Mouse (Mus musculus): Measurements from ENCODE around the gene Prc1. TPM values are rescaled to one million over a fixed set of nuclear protein-coding genes. Genes with fewer than 3 reads are reported as not detected.

Gene Prc1
- polyA plus RNA-seq, 1 experiment: 258 TPM

DNA sequence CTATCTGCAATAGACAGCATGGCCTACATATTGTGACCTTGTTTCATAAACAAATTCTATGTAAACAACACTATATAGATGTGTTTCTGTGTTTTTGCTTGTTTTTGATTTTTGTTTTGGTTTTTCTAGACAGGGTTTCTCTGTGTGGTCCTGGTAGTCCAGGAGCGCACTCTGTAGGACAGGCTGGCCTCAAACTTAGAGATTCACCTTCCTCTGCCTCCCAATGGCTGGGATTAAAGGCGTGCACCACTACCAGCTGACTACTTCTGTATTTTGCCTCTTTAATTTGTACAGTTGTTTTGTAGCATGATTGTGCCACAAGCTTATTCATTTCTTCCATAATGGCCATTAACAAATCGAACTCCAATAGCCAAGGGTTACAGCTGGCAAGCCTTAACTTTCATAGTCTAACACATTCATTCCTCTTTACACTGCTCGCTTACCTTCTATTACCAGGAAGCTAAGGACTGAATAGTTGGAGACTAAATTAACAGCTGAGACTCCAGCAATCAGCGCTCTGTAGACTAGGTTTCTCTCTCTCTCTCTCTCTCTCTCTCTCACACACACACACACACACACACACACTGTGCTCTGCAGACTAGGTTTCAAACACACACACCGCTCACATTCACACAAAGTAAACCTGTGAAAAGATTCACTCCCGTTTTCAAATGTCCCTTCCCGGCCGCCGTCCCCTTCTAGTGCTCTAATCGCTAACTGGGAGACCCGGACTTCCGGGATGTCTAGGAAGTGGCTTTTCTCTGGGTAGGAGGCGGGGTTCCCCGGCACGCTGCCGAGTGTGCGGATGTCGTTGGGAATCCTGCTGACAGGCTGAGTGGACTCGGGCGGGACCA is 25.1 kb upstream of the Prc1 start, which contains the start of gene Vps33b:
Gene Vps33b, plus strand, starts transcription at position 753 of the 854 bp plus-strand sequence.
- peaks cover 18% of the 10 kb centered on the region for H3K36me3 ChIP-seq (ENCODE audit: control insufficient read depth, insufficient read depth, low read length, poor library complexity, severe bottlenecking)
- no peaks in the 10 kb centered on the region for H3K9me3 ChIP-seq (replicated peaks; ENCODE audit: control insufficient read depth, insufficient read depth, low read length, poor library complexity, severe bottlenecking)
- H3K4me3 ChIP-seq (ENCODE audit: low read depth, low read length): peak within 1 kb of the TSS; percentile 99
- H3K9ac ChIP-seq (ENCODE audit: low read depth, poor library complexity, severe bottlenecking): peak within 1 kb of the TSS; percentile 84
- peak within 1 kb of the TSS; percentile 42; the same call in 1 of the 2 replicates for H3K27ac ChIP-seq (ENCODE audit: insufficient read depth, low read length)
- TF ChIP-seq EP300 (IDR thresholded peaks at IDR 0.05; ENCODE audit: insufficient read depth, low read depth, low read length) (no peak), CTCF (IDR thresholded peaks at IDR 0.05; ENCODE audit: low read depth, low read length) (no peak), POLR2A (IDR thresholded peaks at IDR 0.05; ENCODE audit: insufficient read depth, low read length) (no peak)
- no peaks in the 10 kb centered on the region for H3K27me3 ChIP-seq (ENCODE audit: control insufficient read depth, insufficient read depth, low read length, poor library complexity, severe bottlenecking)
- no peaks in the 10 kb centered on the region for H3K4me1 ChIP-seq (ENCODE audit: control insufficient read depth, insufficient read depth, low read length)

GRCm38 (mm10) chr7:80269751-80270255 is 24.4 kb upstream of the Prc1 start:
- peak overlapping the region; percentile 99 for H3K4me3 ChIP-seq (ENCODE audit: low read depth, low read length)
- TF ChIP-seq CTCF (IDR thresholded peaks at IDR 0.05; ENCODE audit: low read depth, low read length) (no peak), POLR2A (IDR thresholded peaks at IDR 0.05; ENCODE audit: insufficient read depth, low read length) (no peak), EP300 (IDR thresholded peaks at IDR 0.05; ENCODE audit: insufficient read depth, low read depth, low read length) (no peak)
- H3K27me3 ChIP-seq (ENCODE audit: control insufficient read depth, insufficient read depth, low read length, poor library complexity, severe bottlenecking): no peaks in the 10 kb centered on the region
- peaks cover 11% of the 10 kb centered on the region for H3K36me3 ChIP-seq (ENCODE audit: control insufficient read depth, insufficient read depth, low read length, poor library complexity, severe bottlenecking)
- peak overlapping the region; percentile 84 for H3K9ac ChIP-seq (ENCODE audit: low read depth, poor library complexity, severe bottlenecking)
- H3K4me1 ChIP-seq (ENCODE audit: control insufficient read depth, insufficient read depth, low read length): no peaks in the 10 kb centered on the region
- no peaks in the 10 kb centered on the region for H3K9me3 ChIP-seq (replicated peaks; ENCODE audit: control insufficient read depth, insufficient read depth, low read length, poor library complexity, severe bottlenecking)
- no peak overlapping the region for H3K27ac ChIP-seq (ENCODE audit: insufficient read depth, low read length)

DNA sequence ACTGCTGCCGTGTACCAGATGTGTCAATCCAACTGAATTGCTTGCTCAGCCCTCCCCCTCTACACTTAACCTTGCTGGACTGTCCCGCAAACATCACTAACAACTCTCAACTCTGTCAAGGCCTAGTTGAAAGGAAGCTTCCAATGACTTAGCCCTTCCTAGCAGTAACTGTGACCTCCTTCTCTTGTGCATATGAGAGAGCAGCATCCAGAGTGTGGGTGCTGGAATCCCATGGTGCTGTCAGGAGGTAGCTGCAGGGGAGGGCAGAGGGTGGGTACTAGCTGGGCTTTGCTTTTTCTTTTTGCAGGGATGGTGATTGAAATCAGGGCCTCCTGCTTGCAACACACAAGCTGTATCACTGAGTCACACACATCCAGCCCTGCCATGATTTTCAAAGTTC is 20.8 kb upstream of the Prc1 start:
- Histone ChIP-seq H3K9ac (ENCODE audit: low read depth, poor library complexity, severe bottlenecking) (no peak overlapping the region), H3K36me3 (ENCODE audit: control insufficient read depth, insufficient read depth, low read length, poor library complexity, severe bottlenecking) (no peaks in the 10 kb centered on the region)
- TF ChIP-seq POLR2A (IDR thresholded peaks at IDR 0.05; ENCODE audit: insufficient read depth, low read length) (no peak), EP300 (IDR thresholded peaks at IDR 0.05; ENCODE audit: insufficient read depth, low read depth, low read length) (no peak), CTCF (IDR thresholded peaks at IDR 0.05; ENCODE audit: low read depth, low read length) (no peak)

GRCm38 (mm10) chr7:80276374-80276773 is 17.9 kb upstream of the Prc1 start:
- H3K9me3 ChIP-seq (replicated peaks; ENCODE audit: control insufficient read depth, insufficient read depth, low read length, poor library complexity, severe bottlenecking): no peaks in the 10 kb centered on the region
- no peak overlapping the region for H3K4me3 ChIP-seq (ENCODE audit: low read depth, low read length)
- no peaks in the 10 kb centered on the region for H3K4me1 ChIP-seq (ENCODE audit: control insufficient read depth, insufficient read depth, low read length)
- no peaks in the 10 kb centered on the region for H3K36me3 ChIP-seq (ENCODE audit: control insufficient read depth, insufficient read depth, low read length, poor library complexity, severe bottlenecking)
- no peak overlapping the region for H3K9ac ChIP-seq (ENCODE audit: low read depth, poor library complexity, severe bottlenecking)
- no peak overlapping the region for H3K27ac ChIP-seq (ENCODE audit: insufficient read depth, low read length)
- no peaks in the 10 kb centered on the region for H3K27me3 ChIP-seq (ENCODE audit: control insufficient read depth, insufficient read depth, low read length, poor library complexity, severe bottlenecking)
- TF ChIP-seq EP300 (IDR thresholded peaks at IDR 0.05; ENCODE audit: insufficient read depth, low read depth, low read length) (no peak), CTCF (IDR thresholded peaks at IDR 0.05; ENCODE audit: low read depth, low read length) (no peak), POLR2A (IDR thresholded peaks at IDR 0.05; ENCODE audit: insufficient read depth, low read length) (no peak)

More for the DNA sequence above, 20.8 kb upstream of the Prc1 start:
- Histone ChIP-seq H3K4me3 (ENCODE audit: low read depth, low read length) (no peak overlapping the region), H3K9me3 (replicated peaks; ENCODE audit: control insufficient read depth, insufficient read depth, low read length, poor library complexity, severe bottlenecking) (no peaks in the 10 kb centered on the region), H3K27ac (ENCODE audit: insufficient read depth, low read length) (no peak overlapping the region), H3K4me1 (ENCODE audit: control insufficient read depth, insufficient read depth, low read length) (no peaks in the 10 kb centered on the region), H3K27me3 (ENCODE audit: control insufficient read depth, insufficient read depth, low read length, poor library complexity, severe bottlenecking) (no peaks in the 10 kb centered on the region)

DNA sequence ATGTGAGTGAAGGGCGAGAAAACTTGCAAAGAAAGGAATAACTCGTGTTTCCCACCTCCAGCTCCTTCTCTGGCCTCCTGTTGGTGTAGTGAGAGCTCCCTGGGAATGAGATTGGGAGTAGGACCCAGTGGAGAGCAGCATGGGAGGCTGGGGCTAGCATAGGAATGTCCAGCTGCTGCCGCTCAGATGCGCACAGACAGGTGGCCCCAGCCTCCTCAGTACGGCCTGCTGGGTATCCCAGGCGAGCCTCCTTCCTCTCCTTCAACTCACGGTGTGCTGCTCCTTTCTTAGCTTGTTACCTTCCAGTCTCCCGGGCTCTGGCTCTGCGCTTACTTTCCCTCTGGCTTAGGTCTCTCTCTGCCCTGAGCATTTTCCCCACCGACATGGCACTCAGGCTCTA is 14.2 kb upstream of the Prc1 start:
- no peak overlapping the region for H3K27ac ChIP-seq (ENCODE audit: insufficient read depth, low read length)
- H3K4me3 ChIP-seq (ENCODE audit: low read depth, low read length): no peak overlapping the region
- H3K9me3 ChIP-seq (replicated peaks; ENCODE audit: control insufficient read depth, insufficient read depth, low read length, poor library complexity, severe bottlenecking): no peaks in the 10 kb centered on the region
- H3K9ac ChIP-seq (ENCODE audit: low read depth, poor library complexity, severe bottlenecking): no peak overlapping the region
- H3K36me3 ChIP-seq (ENCODE audit: control insufficient read depth, insufficient read depth, low read length, poor library complexity, severe bottlenecking): peaks cover 14% of the 10 kb centered on the region
- H3K27me3 ChIP-seq (ENCODE audit: control insufficient read depth, insufficient read depth, low read length, poor library complexity, severe bottlenecking): no peaks in the 10 kb centered on the region
- H3K4me1 ChIP-seq (ENCODE audit: control insufficient read depth, insufficient read depth, low read length): no peaks in the 10 kb centered on the region
- no peak for TF ChIP-seq EP300 (IDR thresholded peaks at IDR 0.05; ENCODE audit: insufficient read depth, low read depth, low read length)
- no peak for TF ChIP-seq POLR2A (IDR thresholded peaks at IDR 0.05; ENCODE audit: insufficient read depth, low read length)
- no peak for TF ChIP-seq CTCF (IDR thresholded peaks at IDR 0.05; ENCODE audit: low read depth, low read length)

DNA sequence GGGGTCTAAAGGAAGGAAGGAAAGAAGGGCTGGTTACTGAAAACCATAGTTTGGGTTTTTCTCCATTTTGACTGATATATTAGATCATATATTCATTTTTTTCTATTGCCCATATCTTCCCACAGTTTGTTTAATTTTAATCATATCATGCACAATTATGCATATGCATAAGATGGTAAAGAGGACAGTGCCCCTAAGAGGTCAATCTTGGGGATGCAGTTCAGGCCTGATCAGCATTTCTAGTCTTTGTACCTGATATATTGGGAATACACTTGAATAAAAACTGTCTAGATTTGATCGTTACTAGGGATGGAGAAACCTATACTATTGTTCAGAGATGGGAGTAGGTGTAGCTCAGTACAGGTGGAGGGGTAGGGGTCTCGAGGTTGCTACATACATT is 13.3 kb upstream of the Prc1 start:
- Histone ChIP-seq H3K27ac (ENCODE audit: insufficient read depth, low read length) (no peak overlapping the region), H3K9me3 (replicated peaks; ENCODE audit: control insufficient read depth, insufficient read depth, low read length, poor library complexity, severe bottlenecking) (no peaks in the 10 kb centered on the region), H3K27me3 (ENCODE audit: control insufficient read depth, insufficient read depth, low read length, poor library complexity, severe bottlenecking) (no peaks in the 10 kb centered on the region), H3K4me1 (ENCODE audit: control insufficient read depth, insufficient read depth, low read length) (no peaks in the 10 kb centered on the region), H3K4me3 (ENCODE audit: low read depth, low read length) (no peak overlapping the region), H3K36me3 (ENCODE audit: control insufficient read depth, insufficient read depth, low read length, poor library complexity, severe bottlenecking) (peaks cover 18% of the 10 kb centered on the region), H3K9ac (ENCODE audit: low read depth, poor library complexity, severe bottlenecking) (no peak overlapping the region)
- TF ChIP-seq CTCF (IDR thresholded peaks at IDR 0.05; ENCODE audit: low read depth, low read length) (no peak), EP300 (IDR thresholded peaks at IDR 0.05; ENCODE audit: insufficient read depth, low read depth, low read length) (no peak), POLR2A (IDR thresholded peaks at IDR 0.05; ENCODE audit: insufficient read depth, low read length) (no peak)
